Mouse (Mus musculus) left cerebral cortex, adult 18-20 months (tissue): ENCODE data around the gene Robo2. TPM values are rescaled to one million over a fixed set of nuclear protein-coding genes. Genes with fewer than 3 reads are reported as not detected.

Experiments used
- DNase-seq, 2 experiments: peaks; one replicate each; pipeline ENCODE4 v3.0.0; 2021 to 2022; ENCODE audit warnings: low spot score in 2 of 2, mixed read lengths in 1 of 2
- total RNA-seq, 2 experiments: library from RNA; stranded (reverse); gene quantifications; 2 replicates each; pipeline ENCODE4 v1.2.3; 2021

Gene Robo2
- total RNA-seq, 2 experiments from 2014 or later = 130 to 136 TPM

- DNase-seq = no peak
Observed at GRCm38 (mm10) chr16:74338969-74339630, 72.5 kb downstream of the Robo2 start.

- DNase-seq = no peak
Observed at GRCm38 (mm10) chr16:74321666-74322371, 89.8 kb downstream of the Robo2 start.

- no peak for DNase-seq
Observed at GRCm38 (mm10) chr16:74316150-74316549, 95.5 kb downstream of the Robo2 start.

- no peak for DNase-seq
Observed at GRCm38 (mm10) chr16:74313222-74313621, 98.4 kb downstream of the Robo2 start.

- no peak for DNase-seq
Observed at GRCm38 (mm10) chr16:74307543-74307887, 104.1 kb downstream of the Robo2 start.

- DNase-seq = no peak
Observed at GRCm38 (mm10) chr16:74306876-74307542, 104.6 kb downstream of the Robo2 start.

GRCm38 (mm10) chr16:74287878-74288277, 123.7 kb downstream of the Robo2 start:
- no peak for DNase-seq

- no peak for DNase-seq
Observed at GRCm38 (mm10) chr16:74282549-74282948, 129.1 kb downstream of the Robo2 start.

GRCm38 (mm10) chr16:74276855-74277573, 134.6 kb downstream of the Robo2 start:
- no peak for DNase-seq

- no peak for DNase-seq
Observed at GRCm38 (mm10) chr16:74274596-74274995, 137.0 kb downstream of the Robo2 start.

- no peak for DNase-seq
Observed at GRCm38 (mm10) chr16:74272993-74273392, 138.6 kb downstream of the Robo2 start.

- no peak for DNase-seq
Observed at GRCm38 (mm10) chr16:74258241-74258640, 153.4 kb downstream of the Robo2 start.

GRCm38 (mm10) chr16:74244452-74244851, 167.2 kb downstream of the Robo2 start:
- no peak for DNase-seq

- DNase-seq = peak in 1 of 2 experiments; percentile 6
Observed at GRCm38 (mm10) chr16:74241534-74241933, 170.1 kb downstream of the Robo2 start.

- DNase-seq = no peak
Observed at GRCm38 (mm10) chr16:74237411-74237930, 174.2 kb downstream of the Robo2 start.

GRCm38 (mm10) chr16:74234393-74235059, 177.1 kb downstream of the Robo2 start:
- DNase-seq = no peak

GRCm38 (mm10) chr16:74233596-74233995, 178.0 kb downstream of the Robo2 start:
- no peak for DNase-seq

- DNase-seq = no peak
Observed at GRCm38 (mm10) chr16:74227285-74227684, 184.3 kb downstream of the Robo2 start.

GRCm38 (mm10) chr16:74225423-74226272, 186.0 kb downstream of the Robo2 start:
- DNase-seq = no peak

- no peak for DNase-seq
Observed at GRCm38 (mm10) chr16:74222501-74222900, 189.1 kb downstream of the Robo2 start.
